Mouse (Mus musculus): Measurements from ENCODE around the gene Abhd17c. TPM values are rescaled to one million over a fixed set of nuclear protein-coding genes. Genes with fewer than 3 reads are reported as not detected.

The Abhd17c gene
- total and polyA plus RNA-seq, 3 experiments, result 35.3 to 44.0 (median 40.4) TPM

- Histone ChIP-seq H3K36me3 (replicated peaks in 1 of 2; ENCODE audit: control insufficient read depth in 1 of 2, insufficient read depth in 1 of 2, low read length in 1 of 2) (no peaks in the 10 kb centered on the region), H3K4me2 (ENCODE audit: insufficient read depth, low read depth, poor library complexity, severe bottlenecking) (no peak overlapping the region), H3K27ac (ENCODE audit: insufficient read depth, low read depth) (no peak overlapping the region), H3K9ac (ENCODE audit: insufficient read depth, low read depth) (no peak overlapping the region), H3K4me3 (replicated peaks in 1 of 3; ENCODE audit: low read depth in 2 of 3, low read length in 2 of 3, poor library complexity in 1 of 3) (no peak overlapping the region), H3K79me2 (replicated peaks; ENCODE audit: control insufficient read depth, extremely low read depth, insufficient read depth, poor library complexity, severe bottlenecking) (no peaks in the 10 kb centered on the region), H3K9me3 (replicated peaks; ENCODE audit: low read length) (no peaks in the 10 kb centered on the region), H3K4me1 (ENCODE audit: control insufficient read depth in 1 of 2, insufficient read depth in 2 of 2) (no peaks in the 10 kb centered on the region), H3K27me3 (replicated peaks) (peaks cover 18% of the 10 kb centered on the region)
- TF ChIP-seq SMC3 (IDR thresholded peaks at IDR 0.05; ENCODE audit: low read depth, low read length) (no peak), RAD21 (IDR thresholded peaks at IDR 0.05; ENCODE audit: low read depth, low read length) (no peak), HCFC1 (IDR thresholded peaks at IDR 0.05; ENCODE audit: low read depth, low read length) (no peak)
- dilution Hi-C loops (cut with MboI; ENCODE audit: extremely low pct_ligation_motif_present, extremely low pct_unique_long_range_greater_than_20kb, low sequenced_read_pairs), result no loop called here
- no peak for DNase-seq (ENCODE audit: extremely low read depth)
- in situ Hi-C loops (cut with MboI; ENCODE audit: low pct_ligation_motif_present, low pct_unique_long_range_greater_than_20kb, low sequenced_read_pairs), result no loop called here
Observed at GRCm38 (mm10) chr7:84073856-84074255, 77.8 kb downstream of the Abhd17c start.

DNA sequence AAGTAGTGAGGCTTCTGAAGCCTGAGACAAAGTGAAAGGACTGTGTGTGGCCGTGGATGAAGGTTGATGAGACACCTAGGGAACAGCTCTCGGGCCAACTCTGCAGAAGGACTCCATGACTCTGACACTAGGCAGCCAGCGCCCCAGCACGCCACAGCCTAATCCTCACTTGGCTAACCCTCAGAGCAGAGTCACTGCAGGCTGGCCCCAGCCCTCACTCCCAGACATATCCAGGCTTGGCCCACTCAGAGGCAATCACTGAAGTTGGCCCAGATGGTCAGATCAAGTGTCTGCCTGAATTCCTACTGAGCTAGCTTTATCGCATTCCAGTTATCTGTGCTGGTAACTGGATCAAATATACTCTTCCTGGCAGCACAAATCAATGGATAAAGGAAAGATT is 82.8 kb downstream of the Abhd17c start:
- H3K9me3 ChIP-seq (replicated peaks; ENCODE audit: low read length), result no peaks in the 10 kb centered on the region
- H3K4me3 ChIP-seq (replicated peaks in 1 of 3; ENCODE audit: low read depth in 2 of 3, low read length in 2 of 3, poor library complexity in 1 of 3), result no peak overlapping the region
- dilution Hi-C loops (cut with MboI; ENCODE audit: extremely low pct_ligation_motif_present, extremely low pct_unique_long_range_greater_than_20kb, low sequenced_read_pairs) (no loop called here), in situ Hi-C loops (cut with MboI; ENCODE audit: low pct_ligation_motif_present, low pct_unique_long_range_greater_than_20kb, low sequenced_read_pairs) (no loop called here)
- H3K9ac ChIP-seq (ENCODE audit: insufficient read depth, low read depth), result no peak overlapping the region
- DNase-seq (ENCODE audit: extremely low read depth), result no peak
- H3K4me2 ChIP-seq (ENCODE audit: insufficient read depth, low read depth, poor library complexity, severe bottlenecking), result no peak overlapping the region
- TF ChIP-seq MEF2A (IDR thresholded peaks at IDR 0.05; ENCODE audit: borderline replicate concordance, low read depth, low read length) (no peak), ETS1 (conservative IDR thresholded peaks at IDR 0.05; ENCODE audit: low read depth, low read length) (no peak), E2F4 (IDR thresholded peaks at IDR 0.05; ENCODE audit: insufficient replicate concordance, low read depth, low read length) (no peak), MAZ (IDR thresholded peaks at IDR 0.05; ENCODE audit: low read depth, low read length) (no peak), PAX5 (IDR thresholded peaks at IDR 0.05; ENCODE audit: low read length) (no peak), IRF4 (IDR thresholded peaks at IDR 0.05; ENCODE audit: low read depth, low read length) (no peak), MXI1 (IDR thresholded peaks at IDR 0.05; ENCODE audit: low read depth, low read length) (no peak), USF1 (IDR thresholded peaks at IDR 0.05; ENCODE audit: low read depth, low read length) (no peak), ELF1 (IDR thresholded peaks at IDR 0.05; ENCODE audit: low read depth, low read length) (no peak), MAX (IDR thresholded peaks at IDR 0.05; ENCODE audit: low read length) (no peak), MAFK (IDR thresholded peaks at IDR 0.05; ENCODE audit: insufficient replicate concordance, low read length) (no peak), BHLHE40 (IDR thresholded peaks at IDR 0.05; ENCODE audit: low read depth, low read length) (no peak), POLR2AphosphoS2 (IDR thresholded peaks at IDR 0.05; ENCODE audit: low read depth, low read length) (no peak), TCF12 (IDR thresholded peaks at IDR 0.05; ENCODE audit: low read depth, low read length) (no peak), CHD2 (IDR thresholded peaks at IDR 0.05; ENCODE audit: low read length) (no peak), JUND (conservative IDR thresholded peaks at IDR 0.05; ENCODE audit: low read depth, low read length) (no peak), ZNF384 (IDR thresholded peaks at IDR 0.05; ENCODE audit: low read depth, low read length) (no peak), CHD1 (IDR thresholded peaks at IDR 0.05; ENCODE audit: low read depth, low read length) (no peak), ZMIZ1 (IDR thresholded peaks at IDR 0.05; ENCODE audit: low read depth, low read length) (no peak), TBP (conservative IDR thresholded peaks at IDR 0.05; ENCODE audit: low read depth, low read length) (no peak)
- no peaks in the 10 kb centered on the region for H3K79me2 ChIP-seq (replicated peaks; ENCODE audit: control insufficient read depth, extremely low read depth, insufficient read depth, poor library complexity, severe bottlenecking)
- no peaks in the 10 kb centered on the region for H3K36me3 ChIP-seq (replicated peaks in 1 of 2; ENCODE audit: control insufficient read depth in 1 of 2, insufficient read depth in 1 of 2, low read length in 1 of 2)
- no peaks in the 10 kb centered on the region for H3K4me1 ChIP-seq (ENCODE audit: control insufficient read depth in 1 of 2, insufficient read depth in 2 of 2)
- no peak overlapping the region for H3K27ac ChIP-seq (ENCODE audit: insufficient read depth, low read depth)
- no peaks in the 10 kb centered on the region for H3K27me3 ChIP-seq (replicated peaks)
